ENCODE assay signal across 12 mouse cellular contexts in the genomic region with DNA sequence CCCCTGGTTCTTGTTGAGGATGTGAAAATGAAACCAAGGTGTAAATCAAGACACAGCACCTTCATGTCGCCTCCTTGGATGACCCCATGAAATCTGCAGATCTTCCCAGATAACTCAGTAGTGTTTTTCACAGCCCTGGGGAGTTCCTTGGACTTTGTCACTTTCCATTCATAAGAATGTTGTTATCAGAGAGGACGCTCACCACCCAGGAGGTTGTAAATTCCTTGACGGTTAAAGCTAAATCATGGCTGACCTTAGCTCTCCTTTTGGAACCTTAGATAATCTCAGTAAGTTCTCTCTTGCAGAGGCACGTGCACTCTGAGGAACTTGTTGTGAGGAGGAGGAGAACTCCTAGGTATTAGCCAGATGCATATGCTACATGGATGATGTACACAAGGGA.
"Had no signal": no experiment of that assay in that cellular context is flagged by ENCODE, and none has a peak within 500 bp of the region (broad histone marks: within the 10 kb centered on the region; RNA-seq: fewer than 3 reads in every experiment).

No protein-coding gene starts in this region.

- H3K27me3 ChIP-seq: hindbrain, embryonic 15.5 days; liver, embryonic 13.5 days; midbrain, embryonic 12.5 days had no signal

- H3K9ac ChIP-seq: hindbrain, embryonic 15.5 days; liver, embryonic 13.5 days; midbrain, embryonic 12.5 days had no signal

- H3K27ac ChIP-seq: hindbrain, embryonic 15.5 days; left cerebral cortex, adult 2 months; liver, embryonic 13.5 days; midbrain, embryonic 12.5 days; stomach, postnatal 0 days had no signal

- H3K9me3 ChIP-seq: hindbrain, embryonic 15.5 days; liver, embryonic 13.5 days; midbrain, embryonic 12.5 days had no signal

- DNase-seq: kidney, adult 18-20 months; kidney, postnatal 10 days; layer of hippocampus, postnatal 36 days; liver, embryonic 13.5 days; lung, adult 2 months; lung, postnatal 14 days; lung, postnatal 4 days; thymus, postnatal 25 days had no signal

- H3K4me2 ChIP-seq: hindbrain, embryonic 15.5 days; liver, embryonic 13.5 days; midbrain, embryonic 12.5 days had no signal

- H3K36me3 ChIP-seq: hindbrain, embryonic 15.5 days; liver, embryonic 13.5 days; midbrain, embryonic 12.5 days had no signal

- H3K4me3 ChIP-seq: hindbrain, embryonic 15.5 days; left cerebral cortex, adult 2 months; liver, embryonic 13.5 days; midbrain, embryonic 12.5 days had no signal

- H3K4me1 ChIP-seq: hindbrain, embryonic 15.5 days; liver, embryonic 13.5 days; midbrain, embryonic 12.5 days had no signal
